Mouse (Mus musculus) heart, adult 2 months (tissue): ENCODE measurements around the gene Gm17581. TPM values are rescaled to one million over a fixed set of nuclear protein-coding genes. Genes with fewer than 3 reads are reported as not detected.

ENCODE experiments used
- DNase-seq, 2 experiments: peaks; one replicate each; pipeline ENCODE4 v3.0.0; 2021
- H3K27ac ChIP-seq: fragments of 200-600 bp; 2 replicates; pipeline ENCODE4 v1.8.1; 2022
- H3K27me3 ChIP-seq: fragments of 200-500 bp; 2 replicates; pipeline ENCODE4 v1.6.1; 2012; ENCODE audit warnings: mild to moderate bottlenecking, low read length, inconsistent platforms, mixed read lengths; ENCODE audit not compliant: control insufficient read depth, insufficient read depth
- H3K36me3 ChIP-seq: fragments of 200-500 bp; 2 replicates; pipeline ENCODE4 v1.6.1; 2012; ENCODE audit warnings: low read length, inconsistent platforms; ENCODE audit not compliant: control insufficient read depth, insufficient read depth
- H3K4me1 ChIP-seq: fragments of 200-500 bp; 2 replicates; pipeline ENCODE4 v1.6.1; 2011; ENCODE audit warnings: low read length; ENCODE audit not compliant: control insufficient read depth, insufficient read depth
- H3K4me3 ChIP-seq: fragments of 200-600 bp; 2 replicates; pipeline ENCODE4 v1.8.1; 2022
- H3K79me2 ChIP-seq: fragments of 200-500 bp; replicated peaks from 2 replicates; pipeline ENCODE4 v1.6.1; 2012; ENCODE audit warnings: mild to moderate bottlenecking, inconsistent platforms, low read length, moderate library complexity, mixed read lengths; ENCODE audit not compliant: control insufficient read depth, insufficient read depth
- H3K9ac ChIP-seq: fragments of 200-500 bp; 2 replicates; pipeline ENCODE4 v1.6.1; 2012; ENCODE audit warnings: low read depth, mild to moderate bottlenecking, control low read depth, inconsistent platforms, low read length, mixed read lengths
- CTCF ChIP-seq: fragments of 200-600 bp; IDR thresholded peaks from 2 replicates; pipeline ENCODE4 v1.8.1; 2022; ENCODE audit warnings: antibody characterized with exemption, mild to moderate bottlenecking, moderate library complexity
- EP300 ChIP-seq: fragments of 200-500 bp; IDR thresholded peaks from 2 replicates; pipeline ENCODE4 v1.6.1; 2011; ENCODE audit warnings: low read depth, low read length, control low read depth; ENCODE audit not compliant: insufficient read depth
- POLR2A ChIP-seq: fragments of 200-500 bp; IDR thresholded peaks from 2 replicates; pipeline ENCODE4 v1.6.1; 2011; ENCODE audit warnings: mild to moderate bottlenecking, low read depth, low read length, control low read depth; ENCODE audit not compliant: insufficient read depth
- WGBS: fragments of 180-500 bp; shearing (Covaris S2); methylation state at CpG from one replicate; pipeline ENCODE4 v1.1.7; 2018; 5-methylcytosine and 5-hydroxymethylcytosine counted together
- intact Hi-C: fragments of 180-260 bp; cut with DNase I; formaldehyde crosslinking; loops from one replicate; pipeline ENCODE4 v1.15.1; 2025
- polyA plus RNA-seq: library from polyadenylated mRNA; depleted of rRNA; stranded (reverse); fragments of >200 nt; gene quantifications from 2 replicates; pipeline ENCODE4 v1.2.3, GENCODE M21; 2012
- total RNA-seq, 2 experiments: library from RNA; stranded (reverse); gene quantifications; 2 replicates each; pipeline ENCODE4 v1.2.3; 2021

The Gm17581 gene
- total and polyA plus RNA-seq, 3 experiments, result not detected

DNA sequence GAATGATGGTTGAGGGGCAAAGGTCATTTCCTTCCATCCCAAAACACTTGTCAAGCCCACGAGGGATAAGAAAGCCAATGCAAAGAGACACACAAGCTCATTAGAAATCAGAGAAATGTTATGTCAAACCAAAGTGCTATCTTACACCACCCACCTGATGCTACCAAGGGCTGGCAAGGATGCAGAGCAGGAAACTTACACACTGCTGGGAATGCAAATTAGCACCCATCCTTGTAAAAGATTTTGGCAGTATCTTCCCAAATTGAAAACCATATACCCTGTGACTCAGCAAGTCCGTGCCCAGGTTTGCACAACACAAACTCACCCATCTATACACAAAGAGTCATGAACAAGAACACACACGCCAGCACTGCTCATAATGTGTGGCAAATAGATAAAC lies 9.8 kb upstream of the Gm17581 start:
- H3K27me3 ChIP-seq, result no peaks in the 10 kb centered on the region
- H3K4me1 ChIP-seq, result peaks cover 3% of the 10 kb centered on the region
- no peak overlapping the region for H3K27ac ChIP-seq
- H3K4me3 ChIP-seq, result no peak overlapping the region
- intact Hi-C loops, result no loop called here
- DNase-seq, result no peak
- no peaks in the 10 kb centered on the region for H3K36me3 ChIP-seq
- TF ChIP-seq EP300 (no peak), CTCF (no peak), POLR2A (no peak)
- WGBS, result 67% methylated on average over 3 of the region's 3 CpGs
- H3K79me2 ChIP-seq, result no peaks in the 10 kb centered on the region
- H3K9ac ChIP-seq, result no peak overlapping the region

DNA sequence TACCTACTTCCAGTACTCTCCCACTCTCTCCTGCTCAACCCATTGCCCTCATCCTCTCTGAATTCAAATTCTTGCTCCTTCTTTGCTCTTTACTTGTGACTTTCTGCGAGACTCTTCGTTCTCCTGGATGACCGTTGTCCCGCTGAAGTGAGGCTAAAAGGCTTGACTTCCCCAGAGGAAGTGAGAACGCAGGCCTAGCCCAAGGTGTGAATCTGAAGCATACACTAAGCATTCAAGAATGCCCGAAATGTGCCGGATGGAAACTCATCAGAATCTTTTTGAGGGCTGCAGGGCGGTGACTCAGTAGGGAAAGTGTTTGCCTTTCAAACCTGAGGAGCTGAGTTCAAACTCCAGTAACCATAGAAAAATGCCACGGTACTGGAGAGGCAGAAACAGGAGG lies 7.7 kb upstream of the Gm17581 start:
- Histone ChIP-seq H3K79me2 (no peaks in the 10 kb centered on the region), H3K4me1 (peaks cover 3% of the 10 kb centered on the region), H3K27ac (no peak overlapping the region), H3K36me3 (no peaks in the 10 kb centered on the region), H3K9ac (no peak overlapping the region), H3K27me3 (no peaks in the 10 kb centered on the region), H3K4me3 (no peak overlapping the region)
- 57% methylated on average over 9 of the region's 9 CpGs for WGBS
- intact Hi-C loops, result no loop called here
- DNase-seq, result no peak
- no peak for TF ChIP-seq EP300
- TF ChIP-seq CTCF, result no peak
- TF ChIP-seq POLR2A, result no peak

DNA sequence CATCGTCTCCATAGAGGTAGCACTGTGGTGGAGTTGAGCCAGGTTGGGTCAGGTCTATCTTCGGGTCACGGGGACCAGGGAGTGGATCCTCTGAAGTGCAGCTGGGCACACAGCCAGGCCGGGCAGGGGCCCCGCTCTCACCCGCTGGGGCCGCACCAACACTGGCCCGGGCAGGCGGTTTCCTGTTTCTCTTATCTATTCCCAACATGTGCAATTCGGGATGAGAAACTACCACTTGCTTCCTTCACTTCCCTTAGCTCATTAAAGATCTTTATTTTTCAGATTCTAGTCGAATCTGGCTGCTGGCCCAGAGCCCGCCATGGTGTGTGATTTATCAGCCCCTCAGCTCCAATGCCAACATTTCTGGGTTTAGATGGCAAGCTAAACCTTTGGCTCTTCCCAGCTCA lies 7.3 kb upstream of the Gm17581 start:
- Histone ChIP-seq H3K9ac (no peak overlapping the region), H3K4me3 (no peak overlapping the region), H3K36me3 (no peaks in the 10 kb centered on the region), H3K27me3 (no peaks in the 10 kb centered on the region), H3K4me1 (peaks cover 3% of the 10 kb centered on the region), H3K27ac (no peak overlapping the region), H3K79me2 (no peaks in the 10 kb centered on the region)
- DNase-seq, result peak in 1 of 2 experiments; percentile 44
- intact Hi-C loops, result no loop called here
- WGBS, result 8% methylated on average over 12 of the region's 12 CpGs
- TF ChIP-seq POLR2A (no peak), EP300 (no peak), CTCF (no peak)

DNA sequence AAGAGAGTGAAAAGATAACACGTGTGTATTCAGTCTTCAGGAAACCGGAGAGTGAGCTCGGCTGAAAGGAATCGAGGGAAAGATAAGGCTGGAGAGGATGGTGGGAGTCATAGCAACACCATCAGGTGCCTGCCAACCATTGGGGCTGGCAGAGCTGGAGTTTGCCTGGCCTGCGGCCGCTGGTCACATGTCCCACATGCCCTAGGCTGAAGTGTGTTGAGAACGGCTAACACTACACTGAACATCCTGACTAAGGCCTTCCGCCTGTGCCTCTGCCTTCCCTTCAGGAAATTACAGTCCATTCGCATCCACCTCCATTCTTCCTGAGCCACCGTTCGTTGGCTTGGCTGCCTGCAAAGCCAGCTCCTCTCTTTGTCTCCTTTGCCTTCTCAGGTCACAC lies 6.5 kb upstream of the Gm17581 start:
- no peaks in the 10 kb centered on the region for H3K79me2 ChIP-seq
- no peaks in the 10 kb centered on the region for H3K36me3 ChIP-seq
- peak in 1 of 2 experiments; percentile 39 for DNase-seq
- H3K4me3 ChIP-seq, result no peak overlapping the region
- 18% methylated on average over 11 of the region's 11 CpGs for WGBS
- no peak overlapping the region for H3K27ac ChIP-seq
- no peak overlapping the region for H3K9ac ChIP-seq
- H3K27me3 ChIP-seq, result no peaks in the 10 kb centered on the region
- TF ChIP-seq EP300 (no peak), POLR2A (no peak), CTCF (no peak)
- intact Hi-C loops, result no loop called here
- H3K4me1 ChIP-seq, result peaks cover 3% of the 10 kb centered on the region

DNA sequence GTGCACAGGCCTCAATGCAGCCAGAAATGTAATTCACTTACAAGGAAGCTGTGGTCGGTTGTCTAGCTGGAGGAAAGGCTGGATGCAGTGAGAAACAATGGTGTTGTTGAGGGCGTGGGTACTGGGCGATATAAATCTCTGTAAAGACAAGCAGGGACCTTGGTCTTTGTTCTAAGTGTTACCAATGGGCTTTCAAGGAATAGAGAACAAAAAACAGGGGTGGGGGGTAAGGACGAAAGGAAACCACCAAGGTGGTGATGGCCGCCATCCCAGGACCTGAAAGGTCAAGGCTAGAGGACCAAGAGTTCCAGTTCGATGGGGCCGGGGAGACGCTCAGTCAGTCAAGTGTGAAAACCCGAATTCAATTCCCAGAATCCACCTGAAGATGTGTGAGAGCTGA lies 2.1 kb upstream of the Gm17581 start:
- H3K27ac ChIP-seq, result no peak overlapping the region
- no peaks in the 10 kb centered on the region for H3K27me3 ChIP-seq
- H3K79me2 ChIP-seq, result no peaks in the 10 kb centered on the region
- no peak for DNase-seq
- 68% methylated on average over 9 of the region's 9 CpGs for WGBS
- TF ChIP-seq POLR2A (no peak), CTCF (no peak), EP300 (no peak)
- H3K9ac ChIP-seq, result no peak overlapping the region
- H3K36me3 ChIP-seq, result no peaks in the 10 kb centered on the region
- no peak overlapping the region for H3K4me3 ChIP-seq
- peaks cover 3% of the 10 kb centered on the region for H3K4me1 ChIP-seq
- intact Hi-C loops, result no loop called here

DNA sequence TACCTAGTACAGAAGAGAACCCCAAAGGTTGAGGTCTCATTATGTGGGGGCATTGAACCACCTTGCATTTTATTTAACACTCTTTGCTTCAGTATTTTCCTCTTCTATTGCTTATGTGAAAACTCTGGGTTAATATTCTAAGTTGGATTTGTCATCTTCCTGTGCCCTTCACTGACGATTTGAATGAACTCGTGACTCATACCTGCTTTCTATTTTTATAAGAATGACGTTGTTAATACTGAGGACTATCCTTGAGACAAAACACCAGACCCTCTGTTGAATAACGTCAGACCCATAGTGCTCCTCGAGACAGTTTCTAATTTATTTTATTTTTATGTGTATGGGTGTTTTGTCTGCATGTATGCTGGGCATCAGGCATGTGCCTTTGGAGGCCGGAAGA lies 1.3 kb upstream of the Gm17581 start:
- no peaks in the 10 kb centered on the region for H3K4me1 ChIP-seq
- no peak overlapping the region for H3K9ac ChIP-seq
- no peaks in the 10 kb centered on the region for H3K79me2 ChIP-seq
- no peak for DNase-seq
- no peaks in the 10 kb centered on the region for H3K27me3 ChIP-seq
- no peak for TF ChIP-seq EP300
- TF ChIP-seq CTCF, result no peak
- no peak overlapping the region for H3K4me3 ChIP-seq
- 36% methylated on average over 6 of the region's 6 CpGs for WGBS
- H3K27ac ChIP-seq, result no peak overlapping the region
- intact Hi-C loops, result no loop called here
- no peaks in the 10 kb centered on the region for H3K36me3 ChIP-seq
